Mouse (Mus musculus) CH12.LX (cell line): ENCODE data around the gene Cacng8.

Source experiments
- CHD1 ChIP-seq: IDR thresholded peaks from 2 replicates; pipeline ENCODE4 v1.6.1; 2012; ENCODE audit warnings: low read depth, low read length, improper control_type of control experiment, inconsistent platforms
- CTCF ChIP-seq, 2 experiments: IDR thresholded peaks in 1 of 2; conservative IDR thresholded peaks in 1 of 2; 2 replicates each; pipeline ENCODE4 v1.5.1; 2011 to 2012; ENCODE audit warnings: low read depth in 2 of 2, low read length in 2 of 2, improper control_type of control experiment in 1 of 2, inconsistent platforms in 1 of 2, mild to moderate bottlenecking in 1 of 2, moderate library complexity in 1 of 2
- E2F4 ChIP-seq: IDR thresholded peaks from 2 replicates; pipeline ENCODE4 v1.6.1; 2011; ENCODE audit warnings: low read depth, low read length, improper control_type of control experiment; ENCODE audit not compliant: insufficient replicate concordance
- EP300 ChIP-seq: IDR thresholded peaks from 2 replicates; pipeline ENCODE4 v1.6.1; 2011; ENCODE audit warnings: low read length, improper control_type of control experiment
- GABPA ChIP-seq: IDR thresholded peaks from 2 replicates; pipeline ENCODE4 v1.6.1; 2012; ENCODE audit warnings: low read depth, low read length, improper control_type of control experiment, inconsistent platforms; ENCODE audit not compliant: insufficient replicate concordance
- KAT2A ChIP-seq: IDR thresholded peaks from 2 replicates; pipeline ENCODE4 v1.6.1; 2012; ENCODE audit warnings: low read length, improper control_type of control experiment, inconsistent platforms; ENCODE audit not compliant: insufficient replicate concordance
- MAX ChIP-seq: IDR thresholded peaks from 2 replicates; pipeline ENCODE4 v1.6.1; 2011; ENCODE audit warnings: low read length, improper control_type of control experiment
- NRF1 ChIP-seq: IDR thresholded peaks from 2 replicates; pipeline ENCODE4 v1.6.1; 2014; ENCODE audit warnings: low read depth, mild to moderate bottlenecking, inconsistent platforms, low read length, improper control_type of control experiment, moderate library complexity
- PAX5 ChIP-seq: IDR thresholded peaks from 2 replicates; pipeline ENCODE4 v1.6.1; 2012; ENCODE audit warnings: low read length, inconsistent platforms, mixed read lengths
- POLR2A ChIP-seq: IDR thresholded peaks from 2 replicates; pipeline ENCODE4 v1.6.1; 2011; ENCODE audit warnings: low read depth, mild to moderate bottlenecking, improper control_type of control experiment, low read length
- SIN3A ChIP-seq: IDR thresholded peaks from 2 replicates; pipeline ENCODE4 v1.6.1; 2012; ENCODE audit warnings: low read length, improper control_type of control experiment, inconsistent platforms
- UBTF ChIP-seq: IDR thresholded peaks from 2 replicates; pipeline ENCODE4 v1.6.1; 2012; ENCODE audit warnings: low read depth, mild to moderate bottlenecking, inconsistent platforms, low read length, improper control_type of control experiment, moderate library complexity
- USF1 ChIP-seq: IDR thresholded peaks from 2 replicates; pipeline ENCODE4 v1.6.1; 2014; ENCODE audit warnings: low read depth, mild to moderate bottlenecking, inconsistent platforms, low read length, improper control_type of control experiment

GRCm38 (mm10) chr7:3367569-3367968 lies 22.9 kb upstream of the Cacng8 start:
- TF ChIP-seq CTCF (conservative IDR thresholded peaks at IDR 0.05 in 1 of 2, IDR thresholded peaks at IDR 0.05 in 1 of 2; ENCODE audit: low read depth in 2 of 2, low read length in 2 of 2) (no peak), USF1 (no peak), GABPA (no peak), SIN3A (no peak), KAT2A (no peak), E2F4 (no peak), UBTF (no peak), CHD1 (no peak), MAX (no peak), POLR2A (no peak), EP300 (no peak), PAX5 (no peak), NRF1 (no peak)
